Mouse (Mus musculus) small intestine, adult 2 months (tissue): Measurements from ENCODE around the gene Mpped2.

Experiments
- CTCF ChIP-seq: fragments of 200-500 bp; IDR thresholded peaks from 2 replicates; pipeline ENCODE4 v1.5.1; 2012; ENCODE audit warnings: low read depth, mild to moderate bottlenecking, control low read depth, inconsistent platforms, low read length, moderate library complexity, mixed read lengths; ENCODE audit not compliant: insufficient replicate concordance, insufficient read length; ENCODE audit errors: extremely low read depth
- POLR2A ChIP-seq: fragments of 200-500 bp; IDR thresholded peaks from 2 replicates; pipeline ENCODE4 v1.6.1; 2012; ENCODE audit warnings: low read depth, mild to moderate bottlenecking, control low read depth, inconsistent platforms, low read length, moderate library complexity

DNA sequence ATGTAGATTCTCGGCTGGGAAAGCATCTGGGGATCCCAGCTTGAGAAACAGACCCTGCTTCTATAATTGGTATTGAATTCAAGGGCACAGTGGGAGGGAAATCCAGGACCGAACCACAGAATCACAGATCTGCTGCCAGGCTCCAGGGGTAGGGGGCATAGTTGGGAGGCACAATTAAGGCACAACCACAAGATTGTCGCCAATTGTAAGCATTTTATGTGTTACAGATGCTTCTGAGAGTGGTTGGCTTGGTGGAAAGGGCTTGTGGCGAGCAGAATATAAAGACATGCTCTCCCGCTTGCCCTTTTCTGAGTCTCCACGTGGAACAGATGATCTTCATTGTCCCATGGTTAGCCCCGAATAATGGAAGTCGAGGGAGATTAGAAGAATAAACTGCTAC lies 142.3 kb downstream of the Mpped2 start:
- TF ChIP-seq POLR2A: no peak
- TF ChIP-seq CTCF: no peak
